Mouse (Mus musculus) gastrocnemius, postnatal 10 days (tissue): ENCODE measurements around the gene Nt5e. TPM values are rescaled to one million over a fixed set of nuclear protein-coding genes. Genes with fewer than 3 reads are reported as not detected.

Source experiments
- DNase-seq: peaks from one replicate; pipeline ENCODE4 v3.0.0; 2021; ENCODE audit warnings: mixed read lengths
- total RNA-seq, 2 experiments: library from RNA; stranded (reverse); gene quantifications; 2 replicates each; pipeline ENCODE4 v1.2.3; 2021

Nt5e gene
- total RNA-seq, 2 experiments from 2014 or later: 7.2 to 8.4 TPM

DNA sequence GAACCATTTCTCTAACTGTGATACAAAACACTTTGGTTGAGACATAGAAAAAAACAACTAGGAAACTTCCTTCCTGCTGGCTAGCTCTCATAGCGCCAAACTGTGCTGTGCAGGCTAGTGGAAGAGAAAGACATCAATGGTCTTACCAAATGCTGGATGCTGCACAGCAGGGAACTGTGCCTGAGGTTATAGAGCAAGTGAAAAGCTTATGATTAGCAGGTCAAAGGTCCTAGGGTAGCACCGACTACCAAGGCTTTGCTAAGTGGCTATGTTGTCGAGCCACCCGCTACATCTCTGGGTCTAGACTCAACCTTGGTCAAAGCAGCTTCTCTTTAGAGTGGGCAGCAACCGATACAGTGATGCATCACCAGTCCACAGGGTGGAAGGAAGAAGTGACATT, 61.8 kb downstream of the Nt5e start:
- no peak for DNase-seq

GRCm38 (mm10) chr9:88394852-88395251, 67.9 kb downstream of the Nt5e start:
- DNase-seq: no peak

DNA sequence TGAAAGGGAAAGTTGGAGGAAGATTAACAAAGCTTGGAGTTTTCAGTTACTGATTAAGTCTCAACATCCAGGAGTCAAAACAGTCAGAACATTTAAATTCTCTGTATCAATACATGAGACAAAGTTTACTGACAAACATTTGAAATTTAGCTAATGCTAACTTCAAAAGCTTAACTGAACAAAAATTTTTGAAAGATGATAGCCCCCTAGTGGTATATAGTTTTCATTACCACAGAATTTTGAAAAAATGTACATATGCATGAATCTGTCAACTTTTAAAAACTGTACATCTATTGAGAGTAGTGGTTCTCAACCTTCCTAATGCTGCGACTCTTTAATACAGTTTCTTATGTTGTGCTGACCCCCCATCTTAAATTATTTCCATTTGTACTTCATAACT, 71.5 kb downstream of the Nt5e start:
- DNase-seq: no peak

- DNase-seq: peak; percentile 10
Measured at GRCm38 (mm10) chr9:88404088-88404487, 77.1 kb downstream of the Nt5e start.

GRCm38 (mm10) chr9:88404515-88404914, 77.5 kb downstream of the Nt5e start:
- no peak for DNase-seq

GRCm38 (mm10) chr9:88409978-88410377, 83.0 kb downstream of the Nt5e start:
- no peak for DNase-seq

DNA sequence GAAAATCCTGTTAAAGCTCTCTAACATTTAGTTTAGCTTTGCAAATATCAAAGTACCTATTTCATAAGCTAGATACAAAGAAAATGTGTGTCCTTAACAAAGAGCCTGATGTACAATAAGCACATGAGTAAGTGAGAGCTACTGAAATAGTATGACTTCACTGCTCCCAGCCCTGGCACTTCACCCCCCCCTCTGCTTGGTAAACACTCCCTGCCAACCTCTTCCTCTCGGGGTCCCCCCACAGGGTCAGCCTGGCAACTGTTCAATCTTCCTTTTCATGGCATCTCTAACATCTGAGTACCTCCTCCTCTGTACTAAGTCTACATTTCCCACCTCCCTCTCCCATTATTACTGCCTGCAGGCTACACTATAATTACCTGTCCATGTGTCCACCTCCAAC, 89.8 kb downstream of the Nt5e start:
- no peak for DNase-seq

Other genes starting within 250 kb of the Nt5e start
- 10 to 100 TPM; 17.3 to 19.7 TPM for gene Snx14, start 111.8 kb downstream of the Nt5e start, total RNA-seq
- gene Gm20537, start 129.4 kb downstream of the Nt5e start, total RNA-seq: not detected
- 10 to 100 TPM; 65.8 to 77.3 TPM for gene Syncrip, start 155.4 kb downstream of the Nt5e start, total RNA-seq
- 1 to 10 TPM; 6.4 to 7.1 TPM for gene Zfp949, start 220.8 kb downstream of the Nt5e start, total RNA-seq